Mouse (Mus musculus) liver, embryonic 12.5 days (tissue): Measurements from ENCODE around the gene Pnmal1. TPM values are rescaled to one million over a fixed set of nuclear protein-coding genes. Genes with fewer than 3 reads are reported as not detected.

Experiments used
- ATAC-seq: fragments of 200-750 bp; cut with Nextera tagmentation; 2 replicates; pipeline ENCODE4 v1.8.0; 2017; ENCODE audit warnings: moderate number of reproducible peaks, mild to moderate bottlenecking, moderate library complexity
- H3K27ac ChIP-seq: fragments of 300-500 bp; sonication (generic); 2 replicates; pipeline ENCODE4 v1.5.1; 2016; ENCODE audit warnings: mild to moderate bottlenecking
- H3K27me3 ChIP-seq: fragments of 300-500 bp; sonication (generic); replicated peaks from 2 replicates; pipeline ENCODE4 v1.6.1; 2016; ENCODE audit warnings: mild to moderate bottlenecking, moderate library complexity
- H3K36me3 ChIP-seq: fragments of 300-500 bp; sonication (generic); 2 replicates; pipeline ENCODE4 v1.6.1; 2016; ENCODE audit warnings: mild to moderate bottlenecking, moderate library complexity
- H3K4me1 ChIP-seq: fragments of 300-500 bp; sonication (generic); 2 replicates; pipeline ENCODE4 v1.6.1; 2016
- H3K4me2 ChIP-seq: fragments of 300-500 bp; sonication (generic); 2 replicates; pipeline ENCODE4 v1.6.1; 2016; ENCODE audit warnings: mild to moderate bottlenecking, moderate library complexity
- H3K4me3 ChIP-seq: fragments of 300-500 bp; sonication (generic); 2 replicates; pipeline ENCODE4 v1.5.1; 2016; ENCODE audit warnings: mild to moderate bottlenecking, moderate library complexity
- H3K9ac ChIP-seq: fragments of 300-500 bp; sonication (generic); 2 replicates; pipeline ENCODE4 v1.6.1; 2016; ENCODE audit warnings: mild to moderate bottlenecking, moderate library complexity
- H3K9me3 ChIP-seq: fragments of 300-500 bp; sonication (generic); replicated peaks from 2 replicates; pipeline ENCODE4 v1.6.1; 2016; ENCODE audit warnings: mild to moderate bottlenecking, moderate library complexity
- WGBS: fragments of 180-500 bp; shearing (Covaris S2); methylation state at CpG from one replicate; pipeline ENCODE4 v1.1.7; 2016; ENCODE audit not compliant: insufficient replicate concordance; 5-methylcytosine and 5-hydroxymethylcytosine counted together
- polyA plus RNA-seq: library from polyadenylated mRNA; unstranded; fragments of >200 nt; fragmentation: Nextera tagmentation; extraction: Ambion mirVana; gene quantifications from 2 replicates; pipeline ENCODE4 v1.2.1, GENCODE M21; 2016

The Pnmal1 gene
- polyA plus RNA-seq, 1 experiment from 2014 or later, result 0.05 TPM

- Histone ChIP-seq H3K4me1 (0 out of 2 replicates have a peak, but pooled peaks cover 3% of the 10 kb centered on the region), H3K27me3 (no peaks in the 10 kb centered on the region), H3K36me3 (peaks cover 100% of the 10 kb centered on the region), H3K4me2 (no peak overlapping the region), H3K9ac (no peak overlapping the region), H3K27ac (no peak overlapping the region), H3K4me3 (no peak overlapping the region), H3K9me3 (no peaks in the 10 kb centered on the region)
- WGBS, result 83% methylated on average over 7 of the region's 7 CpGs
- no peak for ATAC-seq
Observed at GRCm38 (mm10) chr7:17011909-17012590, 52.6 kb downstream of the Pnmal1 start.

Other genes with a start within 250 kb of the Pnmal1 start
- gene Ceacam9, start 237.8 kb upstream of the Pnmal1 start, polyA plus RNA-seq, result not detected in 2 replicates
- gene Ap2s1, start 221.3 kb upstream of the Pnmal1 start, polyA plus RNA-seq, result 218 and 230 TPM in 2 replicates
- gene Slc1a5, start 178.3 kb upstream of the Pnmal1 start, polyA plus RNA-seq, result 127 and 128 TPM in 2 replicates
- 61.3 and 63.2 TPM in 2 replicates for gene Strn4, start 143.8 kb upstream of the Pnmal1 start, polyA plus RNA-seq
- gene Fkrp, start 142.9 kb upstream of the Pnmal1 start, polyA plus RNA-seq, result 14.9 and 16.0 TPM in 2 replicates
- gene Prkd2, start 116.8 kb upstream of the Pnmal1 start, polyA plus RNA-seq, result 4.4 and 4.7 TPM in 2 replicates
- gene Dact3, start 84.4 kb upstream of the Pnmal1 start, polyA plus RNA-seq, result 1.5 TPM in 2 replicates
- 0.80 and 1.7 TPM in 2 replicates for gene Gng8, start 67.9 kb upstream of the Pnmal1 start, polyA plus RNA-seq
- 0.86 and 1.5 TPM in 2 replicates for gene Ptgir, start 53.2 kb upstream of the Pnmal1 start, polyA plus RNA-seq
- gene Calm3, start 35.6 kb upstream of the Pnmal1 start, polyA plus RNA-seq, result 91.2 and 94.4 TPM in 2 replicates
- gene Pnmal2, start 15.0 kb upstream of the Pnmal1 start, polyA plus RNA-seq, result 0.41 and 0.75 TPM in 2 replicates
- 0.07 TPM in 2 replicates for gene Gm42372, start 23.4 kb downstream of the Pnmal1 start, polyA plus RNA-seq
- gene Ccdc8, start 33.0 kb downstream of the Pnmal1 start, polyA plus RNA-seq, result 3.8 and 3.9 TPM in 2 replicates
- 70.3 and 75.2 TPM in 2 replicates for gene Ppp5c, start 68.2 kb downstream of the Pnmal1 start, polyA plus RNA-seq
- gene Hif3a, start 102.7 kb downstream of the Pnmal1 start, polyA plus RNA-seq, result 21.1 and 22.6 TPM in 2 replicates
- gene Psg16, start 114.4 kb downstream of the Pnmal1 start, polyA plus RNA-seq, result 0.06 and 0.13 TPM in 2 replicates
- gene Ceacam3, start 190.6 kb downstream of the Pnmal1 start, polyA plus RNA-seq, result not detected in 2 replicates
- gene Psg29, start 243.8 kb downstream of the Pnmal1 start, polyA plus RNA-seq, result not detected in 2 replicates